Mouse (Mus musculus): ENCODE data around the gene Gm49368. TPM values are rescaled to one million over a fixed set of nuclear protein-coding genes. Genes with fewer than 3 reads are reported as not detected.

The Gm49368 gene
- polyA plus RNA-seq (2017; shearing (Covaris generic)) = not detected

GRCm38 (mm10) chr7:128062456-128062855 is at the start of gene Gm49368, which contains the start of gene Itgam:
Gm49368 (plus strand) TSS chr7:128062683.
Itgam (plus strand) TSS chr7:128062640.

DNA sequence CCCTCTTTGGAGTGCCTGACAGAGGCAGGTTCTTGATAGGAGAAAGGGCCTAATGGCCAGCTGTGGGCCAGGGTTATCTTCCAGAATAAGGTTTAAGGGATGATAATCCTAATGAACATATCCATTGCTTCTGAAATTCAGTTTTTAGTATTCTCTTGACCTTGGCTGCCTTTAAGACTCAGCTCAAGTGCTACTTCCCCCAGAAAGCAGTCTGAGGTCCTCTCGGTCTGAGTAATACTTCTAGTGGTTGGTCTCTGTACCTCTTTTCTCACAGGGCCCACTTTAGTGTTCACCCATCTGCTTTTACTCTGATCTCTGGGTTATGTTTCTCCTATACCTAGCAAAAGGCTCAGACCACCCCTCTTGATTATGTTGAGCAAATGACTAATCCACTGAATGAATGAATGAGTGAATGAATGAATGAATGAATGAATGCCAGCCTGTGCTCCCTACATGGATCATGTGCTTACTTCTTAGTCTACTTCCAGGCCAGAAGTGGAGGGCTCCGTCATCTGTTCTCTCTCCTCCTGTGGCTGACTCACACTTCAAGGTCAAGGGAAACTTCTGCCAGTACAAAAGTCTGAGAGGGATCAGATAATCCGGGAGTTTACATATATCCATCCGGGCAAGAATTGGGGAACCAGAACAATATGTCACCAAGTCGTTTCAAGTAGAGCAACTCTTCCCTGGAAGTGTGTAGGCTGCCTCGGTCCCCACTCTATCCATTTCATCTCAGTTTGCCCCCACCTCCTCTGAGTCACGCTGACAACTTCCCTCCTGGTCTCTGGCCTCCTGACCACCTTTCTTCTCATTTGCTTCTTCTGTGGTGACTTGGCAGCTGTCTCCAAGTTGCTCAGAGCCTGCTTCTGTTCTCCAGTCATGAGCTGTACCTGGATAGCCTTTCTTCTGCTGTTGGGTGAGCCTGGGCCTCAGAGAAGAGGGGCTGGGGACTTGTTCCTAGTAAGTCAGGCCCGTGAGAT is 66.5 kb downstream of the Gm49368 start, which contains the start of gene Itgax:
Gene Itgax, plus strand, starts transcription at position 807 of the 980 bp plus-strand sequence.

DNA sequence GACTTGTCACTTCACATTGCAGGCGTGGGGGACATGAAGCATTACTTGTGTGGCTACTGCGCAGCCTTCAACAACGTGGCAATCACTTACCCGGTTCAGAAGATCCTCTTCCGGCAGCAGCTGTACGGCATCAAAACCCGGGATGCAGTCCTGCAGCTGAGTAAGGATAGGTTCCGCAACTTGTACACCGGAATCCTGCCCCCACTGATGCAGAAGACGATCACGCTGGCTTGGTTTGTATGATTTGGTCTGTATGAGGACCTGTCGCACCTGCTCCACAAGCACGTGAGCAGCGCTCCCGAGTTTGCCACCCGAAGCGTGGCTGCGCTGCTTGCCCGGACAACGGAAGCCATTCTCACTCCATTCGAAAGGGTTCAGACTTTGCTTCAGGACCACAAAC is 91.6 kb downstream of the Gm49368 start, which contains the start of gene Itgad:
Gene Itgad, plus strand, starts transcription at position 301 of the 400 bp plus-strand sequence.

Other genes starting within 250 kb of the Gm49368 start
- gene Stx4a, start 238.4 kb upstream of the Gm49368 start, polyA plus RNA-seq (2017; shearing (Covaris generic)) = 174 TPM
- gene Stx1b, start 238.1 kb upstream of the Gm49368 start, polyA plus RNA-seq (2017; shearing (Covaris generic)) = 0.15 TPM
- 57.7 TPM for gene Zfp646, start 186.5 kb upstream of the Gm49368 start, polyA plus RNA-seq (2017; shearing (Covaris generic))
- gene Zfp668, start 185.9 kb upstream of the Gm49368 start, polyA plus RNA-seq (2017; shearing (Covaris generic)) = 19.7 TPM
- 0.94 TPM for gene Prss53, start 171.7 kb upstream of the Gm49368 start, polyA plus RNA-seq (2017; shearing (Covaris generic))
- not detected for gene Gm21974, start 167.2 kb upstream of the Gm49368 start, polyA plus RNA-seq (2017; shearing (Covaris generic))
- gene Vkorc1, start 167.1 kb upstream of the Gm49368 start, polyA plus RNA-seq (2017; shearing (Covaris generic)) = 63.8 TPM
- 62.3 TPM for gene Bckdk, start 158.6 kb upstream of the Gm49368 start, polyA plus RNA-seq (2017; shearing (Covaris generic))
- gene Kat8, start 150.2 kb upstream of the Gm49368 start, polyA plus RNA-seq (2017; shearing (Covaris generic)) = 57.8 TPM
- gene Prss8, start 132.6 kb upstream of the Gm49368 start, polyA plus RNA-seq (2017; shearing (Covaris generic)) = not detected
- 4.9 TPM for gene Prss36, start 116.0 kb upstream of the Gm49368 start, polyA plus RNA-seq (2017; shearing (Covaris generic))
- gene Fus, start 95.2 kb upstream of the Gm49368 start, polyA plus RNA-seq (2017; shearing (Covaris generic)) = 203 TPM
- 357 TPM for gene Pycard, start 68.8 kb upstream of the Gm49368 start, polyA plus RNA-seq (2017; shearing (Covaris generic))
- not detected for gene Trim72, start 58.7 kb upstream of the Gm49368 start, polyA plus RNA-seq (2017; shearing (Covaris generic))
- gene Itgam, start within 50 bp of the Gm49368 start, polyA plus RNA-seq (2017; shearing (Covaris generic)) = 1.6 TPM
- 0.32 TPM for gene Itgax, start 66.9 kb downstream of the Gm49368 start, polyA plus RNA-seq (2017; shearing (Covaris generic))
- 1.8 TPM for gene Itgad, start 91.7 kb downstream of the Gm49368 start, polyA plus RNA-seq (2017; shearing (Covaris generic))
- gene Cox6a2, start 143.7 kb downstream of the Gm49368 start, polyA plus RNA-seq (2017; shearing (Covaris generic)) = not detected
- gene Armc5, start 174.7 kb downstream of the Gm49368 start, polyA plus RNA-seq (2017; shearing (Covaris generic)) = 6.1 TPM
- gene 9130023H24Rik, start 175.3 kb downstream of the Gm49368 start, polyA plus RNA-seq (2017; shearing (Covaris generic)) = 1.8 TPM
- gene Tgfb1i1, start 184.1 kb downstream of the Gm49368 start, polyA plus RNA-seq (2017; shearing (Covaris generic)) = 1.0 TPM
- gene Slc5a2, start 203.0 kb downstream of the Gm49368 start, polyA plus RNA-seq (2017; shearing (Covaris generic)) = not detected
- 9.5 TPM for gene BC017158, start 235.5 kb downstream of the Gm49368 start, polyA plus RNA-seq (2017; shearing (Covaris generic))